Mouse (Mus musculus) liver, embryonic 14.5 days (tissue): ENCODE measurements around the gene Itga7.

Experiments
- CTCF ChIP-seq: IDR thresholded peaks from 2 replicates; pipeline ENCODE4 v1.5.1; 2016; ENCODE audit warnings: antibody characterized with exemption, low read depth, control low read depth
- EP300 ChIP-seq: IDR thresholded peaks from 2 replicates; pipeline ENCODE4 v1.6.1; 2016; ENCODE audit warnings: antibody characterized with exemption, low read depth

GRCm38 (mm10) chr10:128912791-128913190, 20.8 kb upstream of the Itga7 start:
- TF ChIP-seq CTCF (no peak), EP300 (no peak)
